Mouse (Mus musculus) left cerebral cortex, postnatal 10 days (tissue): Measurements from ENCODE around the gene Creld2. TPM values are rescaled to one million over a fixed set of nuclear protein-coding genes. Genes with fewer than 3 reads are reported as not detected.
"Not testable (repeated sequence)": the region's sequence is repeated elsewhere in the genome, so short reads cannot be mapped to it uniquely, and the experiment has no call there.

Source experiments
- DNase-seq, 2 experiments: peaks; one replicate each; pipeline ENCODE4 v3.0.0; 2021 to 2022; ENCODE audit warnings: low spot score in 2 of 2, mixed read lengths in 1 of 2; ENCODE audit errors: extremely low spot score in 1 of 2
- intact Hi-C: fragments of 180-260 bp; cut with DNase I; formaldehyde crosslinking; loops from one replicate; pipeline ENCODE4 v1.15.1; 2025
- total RNA-seq, 2 experiments: library from RNA; stranded (reverse); gene quantifications; 2 replicates each; pipeline ENCODE4 v1.2.3; 2021

Gene Creld2
- 10 to 100 TPM; 14.2 to 18.8 TPM for total RNA-seq

GRCm38 (mm10) chr15:88819026-88819905 lies at the start of gene Creld2, which contains the start of gene Alg12:
TSS of gene Creld2 (plus strand) at chr15:88819646.
TSS of gene Alg12 (minus strand) at chr15:88819318.
- intact Hi-C loops: no loop called here
- peak; percentile 100 for DNase-seq

DNA sequence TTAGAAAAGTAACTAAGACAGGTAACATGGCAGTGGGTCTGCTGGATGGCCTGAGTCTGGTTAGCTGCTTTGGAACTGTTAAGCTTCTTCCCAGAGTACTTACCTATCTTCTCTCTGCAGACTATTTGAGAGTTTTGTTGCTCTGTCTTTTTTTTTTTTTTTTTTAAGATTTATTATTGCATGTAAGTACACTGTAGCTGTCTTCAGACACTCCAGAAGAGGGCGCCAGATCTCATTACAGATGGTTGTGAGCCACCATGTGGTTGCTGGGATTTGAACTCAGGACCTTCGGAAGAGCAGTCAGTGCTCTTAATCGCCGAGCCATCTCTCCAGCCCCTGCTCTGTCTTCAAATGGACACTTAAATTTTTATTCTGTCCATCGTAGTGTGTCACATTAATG lies 44.8 kb upstream of the Creld2 start:
- intact Hi-C loops, DNase-seq: not testable (repeated sequence)

GRCm38 (mm10) chr15:88792140-88792850 lies 27.2 kb upstream of the Creld2 start:
- intact Hi-C loops: no loop called here
- no peak for DNase-seq

DNA sequence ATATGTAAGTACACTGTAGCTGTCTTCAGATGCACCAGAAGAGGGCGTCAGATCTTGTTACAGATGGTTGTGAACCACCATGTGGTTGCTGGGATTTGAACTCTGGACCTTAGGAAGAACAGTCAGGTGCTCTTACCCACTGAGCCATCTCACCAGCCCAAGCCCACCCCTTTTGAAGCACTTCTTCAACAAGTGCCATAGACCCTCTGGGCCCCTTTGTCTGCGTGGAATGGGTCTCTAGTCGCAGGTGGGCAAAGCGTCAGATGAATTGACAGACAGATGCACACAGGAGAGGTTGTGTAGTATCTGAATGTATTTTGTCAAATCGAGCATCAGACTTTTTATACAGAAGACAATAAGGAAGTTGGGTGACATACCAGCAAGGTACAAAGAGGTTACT lies 24.7 kb upstream of the Creld2 start:
- DNase-seq, intact Hi-C loops: not testable (repeated sequence)

DNA sequence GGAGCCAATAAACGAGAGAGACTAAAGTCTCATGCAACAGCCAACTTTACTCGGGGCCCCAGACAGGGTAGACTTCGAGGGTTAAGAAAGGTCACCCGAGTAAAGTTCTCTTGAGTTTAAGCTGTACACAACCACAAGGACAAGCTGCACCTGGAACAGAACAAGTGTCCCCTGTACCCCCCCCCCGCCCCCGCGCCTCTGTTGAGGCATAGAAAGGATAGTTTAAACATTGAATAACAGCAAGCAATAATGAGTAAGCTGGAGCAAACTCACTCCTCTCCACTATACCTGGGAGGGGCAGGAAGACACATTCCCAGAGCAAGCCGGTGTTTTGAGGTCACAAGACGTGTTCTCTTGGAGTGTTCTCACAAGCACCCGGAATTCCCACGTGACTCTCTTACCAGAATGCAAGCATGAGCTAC lies 19.5 kb upstream of the Creld2 start:
- intact Hi-C loops: no loop called here
- no peak for DNase-seq

DNA sequence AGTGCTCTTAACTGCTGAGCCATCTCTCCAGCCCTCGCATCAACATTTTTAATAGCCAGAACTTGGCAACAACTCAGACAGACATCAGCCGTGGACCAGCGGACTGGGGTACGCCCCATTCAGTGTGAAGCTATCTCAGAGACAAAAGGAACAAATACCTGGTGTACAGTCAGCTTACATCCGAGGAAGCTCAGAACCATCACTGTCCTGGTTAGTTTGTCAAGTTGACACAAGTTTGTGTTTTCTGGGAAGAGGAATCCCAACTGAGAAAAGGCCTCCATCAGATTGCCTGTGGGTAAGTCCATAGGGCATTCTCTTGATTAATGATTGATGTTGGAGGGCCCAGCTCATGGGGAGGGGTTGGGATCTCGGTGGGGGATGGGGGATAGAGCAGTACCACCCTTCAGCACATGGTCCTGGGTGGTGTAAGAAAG lies 18.5 kb upstream of the Creld2 start:
- no peak for DNase-seq
- intact Hi-C loops: no loop called here

DNA sequence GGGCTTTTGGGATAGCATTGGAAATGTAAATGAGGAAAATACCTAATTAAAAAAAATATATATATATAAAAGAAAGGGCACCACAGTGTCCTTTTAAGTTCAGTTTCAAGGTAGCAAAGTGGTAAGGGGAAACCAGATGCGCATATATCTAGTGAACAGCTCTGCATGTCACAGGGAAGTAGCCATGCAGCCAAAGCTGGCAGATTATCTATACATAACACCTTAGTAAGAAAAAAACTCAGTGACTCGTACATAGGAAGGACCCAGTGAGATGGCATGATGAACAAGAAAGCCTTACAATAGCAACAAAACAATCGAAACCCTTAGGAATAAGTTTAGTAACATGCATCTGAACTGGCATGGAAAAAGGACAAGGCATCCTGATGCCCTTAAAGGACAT lies 17.5 kb upstream of the Creld2 start:
- intact Hi-C loops: no loop called here
- no peak for DNase-seq

DNA sequence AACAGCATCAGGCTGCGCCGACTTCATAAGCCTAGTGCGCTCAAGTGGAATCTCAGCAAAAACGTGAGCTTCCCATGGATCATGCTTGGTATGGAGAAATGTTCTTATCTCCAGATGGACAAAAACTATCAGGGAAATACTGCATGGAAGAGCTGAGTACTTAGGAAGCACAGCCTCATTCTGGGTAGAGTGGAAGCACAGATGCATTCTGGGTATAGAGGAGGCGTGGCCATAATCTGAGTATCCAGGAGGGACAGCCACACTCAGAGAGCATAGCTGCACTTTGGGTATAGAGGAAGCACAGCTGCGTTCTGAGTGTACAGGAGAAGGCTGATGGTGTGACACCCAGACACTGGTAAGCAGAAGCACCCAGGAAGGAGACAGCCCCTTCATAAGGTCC lies 17.1 kb upstream of the Creld2 start:
- intact Hi-C loops: no loop called here
- DNase-seq: no peak

- intact Hi-C loops: no loop called here
- no peak for DNase-seq
Measured at GRCm38 (mm10) chr15:88808121-88808520, 11.3 kb upstream of the Creld2 start.

DNA sequence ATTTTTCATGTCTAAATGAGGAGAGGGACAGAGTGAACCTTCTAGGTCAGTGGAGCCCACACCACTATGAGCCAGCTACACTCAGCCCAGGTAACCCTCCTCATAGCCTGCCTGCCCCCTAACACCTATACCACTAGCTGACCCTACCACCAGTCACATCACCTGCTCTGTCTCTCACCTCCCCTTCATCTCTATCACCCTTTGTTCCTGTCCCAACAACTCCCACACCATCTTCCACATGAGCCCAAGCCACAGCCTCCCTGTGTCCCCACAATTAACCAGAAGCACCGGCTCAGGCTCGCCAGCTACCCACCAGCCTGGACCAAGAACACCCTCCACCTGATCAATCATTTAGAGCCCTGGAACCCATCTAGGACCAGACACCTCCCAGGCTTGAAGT lies 9.1 kb upstream of the Creld2 start:
- intact Hi-C loops: no loop called here

GRCm38 (mm10) chr15:88813262-88813661 lies 6.2 kb upstream of the Creld2 start:
- no peak for DNase-seq
- intact Hi-C loops: no loop called here

More for the DNA sequence above, 9.1 kb upstream of the Creld2 start:
- no peak for DNase-seq

DNA sequence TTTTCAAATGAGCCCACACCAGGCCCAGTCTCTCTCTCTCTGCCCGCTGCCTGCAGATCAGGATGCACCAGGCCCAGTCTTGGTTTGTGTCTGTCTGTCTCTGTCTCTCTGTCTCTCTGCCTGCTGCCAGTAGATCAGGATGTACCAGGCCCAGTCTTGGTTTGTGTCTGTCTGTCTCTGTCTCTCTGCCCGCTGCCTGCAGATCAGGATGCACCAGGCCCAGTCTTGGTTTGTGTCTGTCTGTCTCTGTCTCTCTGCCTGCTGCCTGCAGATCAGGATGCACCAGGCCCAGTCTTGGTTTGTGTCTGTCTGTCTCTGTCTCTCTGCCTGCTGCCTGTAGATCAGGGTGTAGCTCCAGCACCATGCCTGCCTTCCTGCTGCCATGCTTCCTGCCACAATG lies 5.6 kb upstream of the Creld2 start:
- DNase-seq, intact Hi-C loops: not testable (repeated sequence)

GRCm38 (mm10) chr15:88814411-88815047 lies 4.9 kb upstream of the Creld2 start:
- DNase-seq: no peak
- intact Hi-C loops: no loop called here

DNA sequence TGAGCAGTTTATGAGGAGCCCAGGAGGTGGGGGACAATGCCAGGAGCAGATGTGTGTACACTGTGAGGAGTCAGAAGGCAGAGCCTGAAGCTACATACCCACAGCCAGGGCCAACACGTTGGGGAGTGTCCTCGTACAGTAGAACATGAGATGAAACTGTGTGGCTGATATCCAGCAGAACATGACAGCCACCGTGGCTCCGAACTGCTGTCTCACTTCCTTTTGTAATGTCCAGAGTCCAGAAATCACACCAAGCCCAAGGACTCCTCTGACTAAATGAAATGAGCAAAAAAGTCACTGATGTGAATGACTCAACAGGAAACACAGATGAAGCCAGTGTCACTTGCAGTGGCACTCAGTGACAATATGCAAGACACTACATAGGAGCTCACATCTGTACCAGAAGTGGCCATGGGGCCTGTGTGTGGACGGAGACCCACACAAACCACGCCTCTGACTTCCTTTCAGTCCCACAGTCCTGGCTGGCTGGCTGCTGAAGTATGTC lies 4.2 kb upstream of the Creld2 start:
- DNase-seq: no peak
- intact Hi-C loops: no loop called here

- DNase-seq: no peak
- intact Hi-C loops: loop anchor here (5.0 kb wide), 1 partner anchor 257 kb away; the partner anchor contains the start of gene Trabd
Measured at GRCm38 (mm10) chr15:88819906-88820303, 459 bp downstream of the Creld2 start.

- no peak for DNase-seq
- intact Hi-C loops: loop anchor here (5.0 kb wide), 1 partner anchor 256 kb away; the partner anchor contains the start of gene Trabd
Measured at GRCm38 (mm10) chr15:88821403-88821802, 2.0 kb downstream of the Creld2 start.

GRCm38 (mm10) chr15:88822513-88822912 lies 3.1 kb downstream of the Creld2 start:
- DNase-seq: no peak
- intact Hi-C loops: loop anchor here (5.0 kb wide), 1 partner anchor 255 kb away; the partner anchor contains the start of gene Trabd

DNA sequence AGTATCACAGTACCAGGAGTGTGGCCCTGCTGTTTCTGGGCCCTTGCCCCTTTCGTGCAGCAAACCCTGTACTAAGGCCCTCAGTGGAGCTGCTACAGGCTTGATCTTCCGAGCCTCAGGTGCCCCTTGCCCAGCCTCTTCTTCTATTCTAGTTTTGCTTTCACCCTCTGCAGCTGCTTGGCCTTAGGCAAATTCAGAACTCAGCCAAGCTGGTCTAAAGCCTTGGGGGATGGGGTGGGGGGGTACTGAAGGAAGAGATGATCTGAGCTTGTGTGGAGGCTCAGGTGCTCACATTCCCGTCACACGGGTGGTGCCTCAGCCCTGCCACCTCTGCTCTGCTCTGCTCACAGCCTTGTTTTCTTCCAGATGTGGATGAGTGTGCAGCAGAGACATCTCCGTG lies 3.9 kb downstream of the Creld2 start:
- intact Hi-C loops: loop anchor here (5.0 kb wide), 1 partner anchor 254 kb away; the partner anchor contains the start of gene Trabd
- DNase-seq: no peak

DNA sequence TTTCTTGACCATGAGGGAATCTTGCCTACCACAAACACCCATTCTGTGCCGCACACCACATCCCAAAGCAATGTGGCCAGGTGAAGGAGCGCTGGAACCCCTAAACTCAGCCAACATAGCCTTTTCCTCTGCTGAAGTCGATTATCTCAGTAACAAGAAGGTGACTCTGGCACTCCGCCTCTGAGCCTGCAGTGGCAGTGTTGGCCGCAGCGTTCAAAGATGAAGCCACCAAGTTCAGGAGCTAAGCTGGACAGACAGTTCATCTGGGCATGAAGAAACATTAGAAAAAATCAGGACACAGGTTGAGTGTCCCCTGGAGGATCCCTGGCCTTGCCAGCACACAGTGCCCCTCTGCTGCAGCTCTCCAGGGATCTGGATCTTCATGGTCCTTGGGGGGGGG lies 8.0 kb downstream of the Creld2 start:
- DNase-seq: no peak
- intact Hi-C loops: loop anchor here (5.0 kb wide), 1 partner anchor 35 kb away; the partner anchor contains the start of gene Pim3
